Mouse (Mus musculus) lung, postnatal 0 days (tissue): ENCODE measurements around the gene Ints7. TPM values are rescaled to one million over a fixed set of nuclear protein-coding genes. Genes with fewer than 3 reads are reported as not detected.

Experiments used
- ATAC-seq: fragments of 200-750 bp; cut with Nextera tagmentation; 2 replicates; pipeline ENCODE4 v1.8.0; 2017; ENCODE audit warnings: moderate library complexity
- DNase-seq: peaks from one replicate; pipeline ENCODE4 v3.0.0-alpha.2; 2016; ENCODE audit warnings: low spot score
- H3K27ac ChIP-seq: fragments of 300-500 bp; sonication (generic); 2 replicates; pipeline ENCODE4 v1.5.1; 2014; ENCODE audit warnings: antibody characterized with exemption, mild to moderate bottlenecking, low read length, mixed read lengths
- H3K27me3 ChIP-seq: fragments of 300-500 bp; sonication (generic); replicated peaks from 2 replicates; pipeline ENCODE4 v1.6.1; 2014; ENCODE audit warnings: low read length, mixed read lengths; ENCODE audit not compliant: insufficient read depth
- H3K36me3 ChIP-seq: fragments of 300-500 bp; sonication (generic); 2 replicates; pipeline ENCODE4 v1.6.1; 2014; ENCODE audit warnings: low read length, mixed read lengths; ENCODE audit not compliant: insufficient read depth
- H3K4me1 ChIP-seq: fragments of 300-500 bp; sonication (generic); 2 replicates; pipeline ENCODE4 v1.6.1; 2014; ENCODE audit warnings: antibody characterized with exemption, low read depth, low read length, mixed read lengths; ENCODE audit not compliant: insufficient read depth
- H3K4me2 ChIP-seq: fragments of 300-500 bp; sonication (generic); replicated peaks from 2 replicates; pipeline ENCODE4 v1.6.1; 2014; ENCODE audit warnings: low read depth, mild to moderate bottlenecking, low read length, moderate library complexity, mixed read lengths
- H3K4me3 ChIP-seq: fragments of 300-500 bp; sonication (generic); 2 replicates; pipeline ENCODE4 v1.5.1; 2014; ENCODE audit warnings: low read depth, low read length
- H3K9ac ChIP-seq: fragments of 300-500 bp; sonication (generic); replicated peaks from 2 replicates; pipeline ENCODE4 v1.6.1; 2014; ENCODE audit warnings: low read depth, mild to moderate bottlenecking
- H3K9me3 ChIP-seq: fragments of 300-500 bp; sonication (generic); 2 replicates; pipeline ENCODE4 v1.6.1; 2016; ENCODE audit warnings: low read length, mixed read lengths
- CTCF ChIP-seq: IDR thresholded peaks from 2 replicates; pipeline ENCODE4 v1.5.1; 2016; ENCODE audit warnings: antibody characterized with exemption, mild to moderate bottlenecking
- EP300 ChIP-seq: IDR thresholded peaks from 2 replicates; pipeline ENCODE4 v1.6.1; 2016; ENCODE audit warnings: antibody characterized with exemption, mild to moderate bottlenecking, control low read depth
- WGBS: fragments of 180-500 bp; shearing (Covaris S2); extraction: QIAGEN DNeasy Blood & Tissue Kit; methylation state at CpG from one replicate; pipeline ENCODE4 v1.1.7; 2014; 5-methylcytosine and 5-hydroxymethylcytosine counted together
- polyA plus RNA-seq: library from polyadenylated mRNA; unstranded; fragments of >200 nt; fragmentation: Nextera tagmentation; extraction: Ambion mirVana; gene quantifications from 2 replicates; pipeline ENCODE4 v1.2.1, GENCODE M21; 2015

Ints7 gene
- polyA plus RNA-seq, 1 experiment from 2014 or later: 14.3 TPM

GRCm38 (mm10) chr1:191632511-191633095 lies 57.2 kb downstream of the Ints7 start:
- Histone ChIP-seq H3K4me1 (no peaks in the 10 kb centered on the region), H3K4me3 (no peak overlapping the region), H3K4me2 (no peak overlapping the region), H3K27me3 (no peaks in the 10 kb centered on the region), H3K36me3 (no peaks in the 10 kb centered on the region), H3K9me3 (no peaks in the 10 kb centered on the region), H3K27ac (no peak overlapping the region), H3K9ac (no peak overlapping the region)
- TF ChIP-seq EP300 (no peak), CTCF (no peak)
- DNase-seq (no peak), ATAC-seq (no peak)
- 69% methylated on average over 6 of the region's 6 CpGs for WGBS

- WGBS: 76% methylated on average over 2 of the region's 2 CpGs
- Histone ChIP-seq H3K4me3 (no peak overlapping the region), H3K9ac (no peak overlapping the region), H3K36me3 (no peaks in the 10 kb centered on the region), H3K4me1 (no peaks in the 10 kb centered on the region), H3K27ac (no peak overlapping the region), H3K27me3 (no peaks in the 10 kb centered on the region), H3K4me2 (no peak overlapping the region), H3K9me3 (no peaks in the 10 kb centered on the region)
- TF ChIP-seq EP300 (no peak), CTCF (no peak)
- no peak for ATAC-seq
- DNase-seq: no peak
These were observed 58.7 kb downstream of the Ints7 start for GRCm38 (mm10) chr1:191634116-191634515.

- H3K27ac ChIP-seq: no peak overlapping the region
- H3K27me3 ChIP-seq: no peaks in the 10 kb centered on the region
- no peak for TF ChIP-seq CTCF
- no peak for TF ChIP-seq EP300
- H3K9me3 ChIP-seq: no peaks in the 10 kb centered on the region
- no peaks in the 10 kb centered on the region for H3K36me3 ChIP-seq
- H3K4me3 ChIP-seq: no peak overlapping the region
- no peak overlapping the region for H3K4me2 ChIP-seq
- no peak for ATAC-seq
- WGBS: 68% methylated on average over 2 of the region's 2 CpGs
- no peak for DNase-seq
- H3K4me1 ChIP-seq: no peaks in the 10 kb centered on the region
- no peak overlapping the region for H3K9ac ChIP-seq
These were observed 63.0 kb downstream of the Ints7 start for GRCm38 (mm10) chr1:191638404-191638803.

GRCm38 (mm10) chr1:191639200-191639807 lies 63.9 kb downstream of the Ints7 start:
- Histone ChIP-seq H3K9me3 (no peaks in the 10 kb centered on the region), H3K27ac (no peak overlapping the region), H3K36me3 (no peaks in the 10 kb centered on the region), H3K4me1 (no peaks in the 10 kb centered on the region), H3K27me3 (no peaks in the 10 kb centered on the region), H3K9ac (no peak overlapping the region), H3K4me2 (no peak overlapping the region), H3K4me3 (no peak overlapping the region)
- DNase-seq (no peak), ATAC-seq (no peak)
- WGBS: 69% methylated on average over 3 of the region's 3 CpGs
- TF ChIP-seq EP300 (no peak), CTCF (no peak)

GRCm38 (mm10) chr1:191640146-191640545 lies 64.7 kb downstream of the Ints7 start:
- Histone ChIP-seq H3K4me2 (no peak overlapping the region), H3K4me3 (no peak overlapping the region), H3K4me1 (no peaks in the 10 kb centered on the region), H3K36me3 (no peaks in the 10 kb centered on the region), H3K27me3 (no peaks in the 10 kb centered on the region), H3K9ac (no peak overlapping the region), H3K9me3 (no peaks in the 10 kb centered on the region), H3K27ac (no peak overlapping the region)
- TF ChIP-seq EP300: no peak
- TF ChIP-seq CTCF: no peak
- ATAC-seq: no peak
- no peak for DNase-seq
- 58% methylated on average over 2 of the region's 2 CpGs for WGBS

- Histone ChIP-seq H3K9me3 (no peaks in the 10 kb centered on the region), H3K4me1 (no peaks in the 10 kb centered on the region), H3K27me3 (no peaks in the 10 kb centered on the region), H3K9ac (no peak overlapping the region), H3K36me3 (no peaks in the 10 kb centered on the region), H3K4me2 (no peak overlapping the region), H3K4me3 (no peak overlapping the region), H3K27ac (no peak overlapping the region)
- peak; percentile 54 for ATAC-seq
- WGBS: 48% methylated on average over 3 of the region's 3 CpGs
- peak; percentile 55 for DNase-seq
- TF ChIP-seq CTCF (no peak), EP300 (no peak)
These were observed 65.4 kb downstream of the Ints7 start for GRCm38 (mm10) chr1:191640848-191641247.
